Mouse (Mus musculus): ENCODE data around the gene Sfxn5.

Gene Sfxn5

GRCm38 (mm10) chr6:85230762-85231161, 102.5 kb downstream of the Sfxn5 start:
- no peak for DNase-seq

DNA sequence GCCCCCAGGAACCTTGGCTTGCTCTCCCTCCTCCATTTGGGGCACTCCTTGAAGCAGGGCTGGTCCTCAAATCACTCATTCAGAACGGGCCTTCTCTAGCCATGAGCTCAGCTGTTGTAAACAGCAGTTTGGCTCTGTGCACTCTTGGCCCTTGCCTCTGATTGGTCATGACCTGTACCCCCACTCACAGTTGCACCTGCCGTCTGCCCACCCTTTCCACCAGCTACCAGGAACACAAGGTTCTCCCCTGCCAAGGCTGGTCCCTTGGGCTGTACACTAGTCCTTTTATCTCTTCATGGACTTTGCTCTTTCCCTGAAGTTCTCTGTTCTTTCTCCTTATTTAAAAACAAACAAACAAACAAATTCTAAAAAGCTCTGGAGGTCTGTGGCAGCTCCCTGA, 105.7 kb downstream of the Sfxn5 start:
- no peak for DNase-seq

- no peak for DNase-seq
Measured at GRCm38 (mm10) chr6:85226570-85226969, 106.7 kb downstream of the Sfxn5 start.

DNA sequence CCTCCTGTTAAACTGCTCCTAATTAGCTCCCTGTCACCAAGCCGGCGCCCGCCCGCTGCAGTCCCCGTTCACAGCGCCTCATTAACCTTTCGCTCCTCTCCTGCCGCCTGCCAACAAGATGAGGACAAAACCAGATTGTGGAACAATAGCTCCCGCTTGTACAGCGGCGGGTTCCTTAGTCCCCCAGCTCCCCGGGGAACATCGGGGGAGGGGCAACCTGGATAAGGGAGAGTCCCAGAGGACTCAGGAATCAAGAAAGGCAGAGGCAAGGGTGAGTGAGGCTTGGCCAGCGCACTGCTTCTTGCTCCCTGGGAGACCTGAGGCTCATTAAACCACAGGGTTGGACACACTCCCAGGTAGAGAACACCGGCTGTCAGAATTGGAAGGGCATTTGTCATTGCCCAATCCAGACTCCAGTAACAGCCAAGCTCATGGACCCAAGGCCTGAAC, 108.8 kb downstream of the Sfxn5 start:
- DNase-seq = no peak

DNA sequence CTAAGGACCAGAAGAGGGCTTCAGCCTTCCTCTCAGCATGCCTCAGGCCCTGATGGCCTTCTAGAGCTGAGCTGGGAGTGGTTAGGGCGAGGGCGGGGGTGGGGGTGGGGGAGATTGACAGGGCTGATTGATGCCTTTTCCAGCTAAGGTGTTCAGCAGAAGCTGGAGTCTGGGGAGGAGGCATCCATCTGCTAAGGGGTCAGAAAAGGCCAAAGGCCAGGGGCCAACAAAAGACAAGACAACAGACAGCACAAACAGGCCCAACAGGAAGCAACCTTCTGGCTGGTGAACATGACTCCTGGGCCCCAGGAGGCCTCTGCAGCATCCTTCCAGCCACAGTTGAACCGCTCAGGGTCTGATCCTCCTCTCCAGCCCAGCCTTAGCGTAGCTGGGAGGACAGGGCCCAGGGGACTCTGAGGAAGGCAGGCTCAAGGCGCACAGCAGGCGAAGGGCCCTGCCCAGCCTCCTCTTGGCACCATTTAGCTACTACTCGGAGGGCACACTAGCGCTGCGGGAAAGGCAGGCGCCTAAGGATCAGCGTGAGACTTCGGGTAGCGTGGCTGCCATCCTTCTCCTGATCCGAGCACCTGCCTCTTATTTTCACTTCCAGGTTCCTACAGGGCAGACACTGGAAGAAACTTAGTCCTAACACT, 109.6 kb downstream of the Sfxn5 start:
- no peak for DNase-seq

GRCm38 (mm10) chr6:85222551-85222950, 110.7 kb downstream of the Sfxn5 start:
- DNase-seq = no peak

DNA sequence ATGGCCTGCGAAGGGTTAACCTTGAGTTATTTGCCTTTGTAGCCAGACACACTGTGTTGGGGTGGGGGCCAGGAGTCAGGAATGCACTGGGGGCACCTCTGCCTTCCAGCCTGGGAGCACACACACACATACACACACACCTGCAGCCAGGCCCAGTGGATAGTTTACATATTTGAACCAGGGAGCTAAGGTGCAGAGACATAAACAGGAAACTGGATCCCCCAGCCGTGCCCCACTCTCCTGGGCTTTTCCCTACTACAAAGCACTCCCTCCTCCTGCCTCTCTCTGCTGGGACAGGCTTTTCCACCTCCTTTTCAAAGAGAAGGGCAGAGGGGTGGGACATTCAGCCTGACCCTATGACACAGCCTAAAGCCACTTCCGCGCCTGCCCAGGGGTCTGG, 112.3 kb downstream of the Sfxn5 start:
- no peak for DNase-seq

GRCm38 (mm10) chr6:85219706-85220105, 113.5 kb downstream of the Sfxn5 start:
- DNase-seq = no peak

DNA sequence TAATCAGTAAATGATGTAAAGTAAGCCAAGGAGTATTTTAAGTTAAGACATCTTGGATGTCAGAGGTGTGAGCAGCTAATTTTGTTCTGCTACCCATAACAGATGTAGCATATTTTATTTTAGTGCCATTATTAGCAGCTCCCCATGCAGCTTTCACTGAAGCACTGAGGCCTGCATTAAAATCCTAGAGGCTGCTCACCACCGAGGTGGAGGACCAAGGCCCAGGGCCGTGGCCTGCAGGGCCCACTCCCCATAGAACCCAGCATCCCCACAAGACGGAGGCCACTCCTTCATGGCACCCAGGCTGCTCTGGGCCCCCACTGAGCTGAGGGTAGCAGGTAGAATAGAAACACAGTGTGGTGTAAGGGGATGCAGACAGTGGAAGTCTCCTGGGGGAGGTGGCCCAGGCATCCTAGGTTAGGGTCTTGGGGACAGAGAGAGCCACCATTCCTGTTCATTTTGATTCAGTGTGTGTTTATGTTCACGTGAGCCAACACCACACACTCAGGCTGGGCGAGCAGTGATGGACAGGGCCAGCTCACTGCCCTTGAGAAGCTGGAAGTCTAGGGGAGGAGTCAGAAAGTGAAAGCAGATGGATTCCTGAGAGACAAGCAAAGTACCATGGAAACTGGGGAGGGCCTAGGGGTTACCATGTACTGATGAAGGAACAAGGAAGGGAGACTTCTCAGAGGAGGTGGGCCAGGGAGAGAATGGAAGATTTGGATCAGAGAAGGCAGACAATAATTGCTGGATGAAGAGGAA, 114.4 kb downstream of the Sfxn5 start:
- DNase-seq = no peak

GRCm38 (mm10) chr6:85218251-85218650, 115.0 kb downstream of the Sfxn5 start:
- no peak for DNase-seq

GRCm38 (mm10) chr6:85210686-85211085, 122.5 kb downstream of the Sfxn5 start:
- DNase-seq = no peak

DNA sequence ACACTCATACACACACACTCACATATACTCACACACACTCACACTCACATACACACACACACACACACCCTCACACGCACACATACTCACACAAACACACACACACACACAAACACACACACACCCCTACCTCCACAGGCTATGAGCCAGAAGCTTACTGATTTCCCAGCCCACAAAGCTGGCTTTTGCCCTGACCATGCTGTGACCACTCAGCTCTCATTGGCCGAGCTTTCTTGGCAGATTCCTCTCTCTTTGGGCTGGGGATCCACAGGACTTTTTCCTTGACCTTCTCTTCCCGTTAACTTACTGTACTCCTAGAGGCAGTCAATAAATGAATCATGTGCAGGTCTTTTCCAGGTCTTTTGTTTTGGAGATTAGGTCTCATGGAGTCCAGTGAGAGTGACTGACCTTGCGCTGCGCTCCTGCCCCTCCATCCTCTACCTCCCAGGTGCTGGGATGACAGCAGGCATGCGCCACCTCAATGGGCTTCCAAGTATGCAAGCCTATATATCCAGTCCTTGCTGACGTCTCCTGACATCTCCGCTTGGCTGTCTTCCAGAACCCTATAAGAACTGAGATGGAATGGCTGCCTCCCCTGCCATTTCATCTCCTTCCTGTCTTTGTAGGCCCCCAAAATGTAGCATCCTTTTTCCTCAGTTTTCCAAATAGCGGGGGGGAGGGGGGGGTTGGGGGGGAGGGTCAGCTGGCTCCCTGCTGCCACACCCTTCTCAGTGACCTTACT, 123.8 kb downstream of the Sfxn5 start:
- no peak for DNase-seq

DNA sequence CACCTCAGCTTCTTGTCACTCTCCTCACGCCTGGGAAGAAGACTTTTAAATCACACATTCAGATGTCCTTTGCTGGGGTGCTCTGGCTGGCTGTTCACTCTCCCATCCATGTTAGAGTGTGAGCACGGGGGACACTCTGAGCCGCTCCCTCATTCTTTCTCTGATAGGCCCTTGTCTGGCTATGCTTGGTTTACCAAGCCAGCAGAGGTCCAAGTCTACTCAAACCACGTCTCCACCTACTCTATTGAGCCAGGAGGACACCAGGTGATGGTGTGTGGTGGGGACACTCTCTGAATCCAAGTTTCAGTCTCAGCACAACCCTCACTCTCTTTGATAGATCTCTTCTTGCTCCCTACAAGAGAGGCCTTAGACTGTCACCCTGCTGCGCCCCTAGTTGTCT, 125.9 kb downstream of the Sfxn5 start:
- DNase-seq = no peak

DNA sequence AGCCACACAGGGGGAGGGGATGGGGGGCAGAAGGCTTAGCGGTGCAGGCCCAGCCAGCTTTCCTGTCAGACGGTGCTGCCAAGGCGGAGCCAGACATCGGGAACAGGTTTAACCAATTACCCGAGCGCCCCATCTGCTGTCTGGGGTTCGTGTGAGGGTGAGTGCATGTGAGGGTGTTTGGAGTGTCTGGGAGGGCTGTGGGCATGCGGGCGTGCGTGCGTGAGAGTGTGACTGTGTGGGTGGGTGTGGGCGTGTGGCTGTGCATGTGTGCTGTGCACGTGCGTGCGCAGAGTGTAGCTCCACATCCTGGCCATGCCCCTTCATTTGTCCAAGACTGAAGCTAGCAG, 126.3 kb downstream of the Sfxn5 start:
- no peak for DNase-seq

GRCm38 (mm10) chr6:85206182-85206938, 126.9 kb downstream of the Sfxn5 start:
- no peak for DNase-seq

DNA sequence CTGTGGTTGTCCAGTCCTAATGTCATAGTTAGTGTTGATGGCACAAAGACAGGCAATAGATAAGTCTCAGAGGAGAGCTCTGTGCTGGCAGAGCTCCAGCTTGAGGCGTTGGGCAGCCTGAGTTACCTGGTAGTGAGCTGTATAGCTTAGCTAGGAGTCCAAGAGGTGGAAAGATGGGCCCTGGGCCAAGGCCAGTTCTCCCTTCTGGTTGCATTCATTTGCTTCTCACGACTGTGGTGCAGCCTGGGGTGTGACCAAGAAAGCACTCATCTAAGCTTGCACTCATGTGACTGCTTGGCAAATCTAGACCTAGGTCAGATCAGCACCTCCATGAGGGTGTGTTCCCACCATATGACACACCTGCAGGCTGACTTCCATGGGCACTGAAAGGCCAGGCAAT, 135.3 kb downstream of the Sfxn5 start:
- no peak for DNase-seq

DNA sequence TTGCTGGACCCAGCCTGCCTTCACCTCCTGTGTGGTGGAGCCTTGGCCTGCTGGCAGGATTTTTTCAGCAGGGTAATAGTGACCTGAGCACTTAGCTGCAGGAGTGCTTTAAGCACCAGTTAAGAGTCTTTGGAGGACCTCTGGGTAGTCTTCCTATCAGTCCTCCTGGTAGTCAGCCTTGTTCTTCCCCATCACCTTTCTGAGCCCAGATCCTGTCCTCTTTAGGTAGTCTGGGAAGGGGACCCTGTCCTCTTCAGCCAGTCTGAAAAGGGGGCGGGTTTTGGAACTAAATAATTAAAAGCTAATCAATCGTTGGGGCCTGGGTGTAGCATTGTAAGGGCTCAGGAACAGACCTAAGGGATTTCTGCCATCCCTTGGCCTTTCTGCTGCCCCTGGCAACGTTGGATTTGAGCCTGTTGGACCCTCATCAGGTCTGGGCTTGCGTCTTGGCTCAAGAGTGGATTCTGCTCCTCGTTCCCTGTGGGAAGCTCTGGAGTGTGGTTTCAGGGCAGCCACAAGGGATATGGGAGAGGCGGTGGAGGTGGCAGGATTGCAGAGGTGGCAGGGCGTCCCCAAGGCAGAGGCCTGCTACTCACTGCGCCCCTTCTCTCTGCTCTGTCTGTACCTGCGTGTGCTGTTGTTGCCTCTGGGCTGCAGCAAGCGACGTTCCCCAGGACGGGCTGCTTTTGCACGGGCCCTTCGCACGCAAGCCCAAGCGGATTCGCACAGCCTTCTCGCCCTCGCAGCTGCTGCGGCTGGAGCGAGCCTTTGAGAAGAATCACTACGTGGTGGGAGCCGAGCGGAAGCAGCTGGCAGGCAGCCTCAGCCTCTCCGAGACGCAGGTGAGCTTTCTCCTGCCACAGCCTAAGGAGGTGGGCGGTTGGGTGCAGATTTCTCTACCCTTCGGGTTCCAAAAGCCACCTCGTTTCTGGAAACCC, 139.6 kb downstream of the Sfxn5 start:
- no peak for DNase-seq

DNA sequence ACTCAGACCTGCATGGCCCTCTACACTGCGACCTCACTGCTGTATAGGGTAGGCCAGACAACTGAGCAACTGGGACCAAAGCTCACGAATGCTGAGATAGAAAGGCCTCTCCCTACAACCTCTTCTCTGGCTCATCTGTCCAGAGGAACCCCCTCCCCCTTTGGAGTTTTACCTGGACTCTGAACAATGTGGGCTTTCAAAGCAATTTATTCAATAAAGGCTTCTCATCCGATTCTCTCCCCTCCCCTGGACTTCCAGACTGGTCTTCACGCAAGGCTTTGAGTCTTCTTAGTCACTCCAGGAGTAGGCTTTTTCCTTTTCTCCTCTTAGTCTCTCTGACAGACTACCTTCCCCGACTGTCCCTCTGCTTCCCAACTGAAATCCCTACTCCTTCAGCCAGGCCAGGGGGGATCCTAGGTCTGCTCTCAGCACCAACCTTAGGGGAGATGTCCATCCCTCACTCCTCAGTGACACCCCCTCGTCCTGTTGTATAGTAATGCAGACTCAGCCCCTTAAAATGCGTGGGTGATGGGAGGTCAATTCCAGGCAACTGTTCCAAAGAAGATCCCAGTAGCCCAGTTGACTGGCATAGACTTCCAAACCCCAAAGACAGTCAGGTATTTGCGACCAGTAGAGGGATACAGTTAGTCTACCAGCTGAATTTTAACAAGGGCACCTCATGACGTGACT, 141.3 kb downstream of the Sfxn5 start:
- no peak for DNase-seq

GRCm38 (mm10) chr6:85190671-85191070, 142.6 kb downstream of the Sfxn5 start:
- DNase-seq = no peak

DNA sequence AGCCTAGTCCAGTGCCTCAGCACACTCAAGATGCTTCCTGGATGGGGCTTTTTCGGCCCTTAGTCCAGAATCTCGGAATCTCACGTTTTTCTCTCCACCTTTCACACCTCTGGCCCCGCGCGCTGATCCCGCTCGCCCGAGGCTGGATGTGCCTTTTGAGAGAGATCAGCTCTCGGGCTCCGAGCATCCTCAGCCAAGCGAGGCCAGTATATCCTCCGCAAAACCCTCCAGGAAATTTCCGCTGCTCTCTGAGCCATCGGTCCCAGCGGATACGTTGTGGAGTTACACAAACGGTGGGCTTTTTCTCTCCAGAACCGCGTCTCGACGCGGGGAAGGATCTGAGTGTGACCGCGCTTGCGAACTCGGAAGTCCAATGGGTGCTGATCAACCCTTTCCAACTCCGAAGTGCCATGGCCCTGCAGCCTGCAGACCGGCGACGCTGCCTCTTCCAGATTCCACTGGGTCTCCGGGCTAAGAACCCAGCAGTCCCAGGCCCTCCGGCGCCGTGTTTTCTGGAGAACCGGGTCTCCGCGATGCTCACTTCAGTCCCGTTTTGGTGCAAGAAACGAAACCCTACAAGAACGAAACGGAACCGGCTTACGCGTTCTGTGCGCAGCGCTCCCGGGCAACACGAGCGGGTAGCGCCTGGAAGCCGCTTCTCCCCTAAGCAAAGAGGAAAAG, 143.2 kb downstream of the Sfxn5 start:
- no peak for DNase-seq

DNA sequence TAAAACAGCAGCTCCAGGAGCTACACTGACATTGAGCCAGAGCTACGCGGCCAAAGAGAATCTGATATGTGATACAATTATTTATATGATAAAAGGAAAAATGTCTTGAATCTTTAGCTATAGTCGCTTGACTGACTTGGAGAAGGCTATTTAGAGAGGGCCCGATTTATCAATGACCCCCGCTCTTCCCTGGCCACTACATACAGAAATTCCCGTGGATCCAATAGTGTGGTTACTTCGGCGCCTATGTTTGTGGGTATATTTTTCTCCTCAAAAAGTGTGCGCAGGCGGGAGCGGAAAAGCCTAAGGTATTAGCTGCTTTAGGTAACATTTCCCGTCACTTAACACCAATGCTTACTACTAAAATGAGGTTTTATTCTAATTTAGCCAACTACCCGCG, 143.9 kb downstream of the Sfxn5 start:
- DNase-seq = no peak
